Mouse (Mus musculus) heart, adult 9 months (tissue): ENCODE data around the gene Cxcr6.

ENCODE experiments used
- DNase-seq, 2 experiments: peaks; one replicate each; pipeline ENCODE4 v3.0.0; 2022; ENCODE audit warnings: low spot score in 2 of 2

The Cxcr6 gene

DNA sequence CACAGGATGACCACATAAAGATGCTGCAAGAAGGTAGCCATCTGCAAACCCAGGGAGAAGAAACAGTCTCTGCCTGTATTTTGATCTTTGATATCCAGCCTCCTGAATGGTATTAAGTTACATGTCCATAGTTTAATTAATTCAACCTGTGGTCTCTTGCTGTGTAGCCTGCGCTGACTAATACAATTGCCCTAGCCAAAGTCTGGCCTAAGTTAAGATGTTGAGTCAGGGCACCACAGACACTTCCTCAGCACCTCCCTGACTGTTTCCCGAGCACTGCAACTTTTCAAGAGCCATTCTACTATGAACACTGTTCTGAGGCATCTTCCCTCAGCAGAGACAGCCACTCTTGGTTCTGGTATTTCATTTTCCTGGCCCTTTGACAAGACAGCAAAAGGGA, 12.3 kb downstream of the Cxcr6 start:
- DNase-seq = no peak

DNA sequence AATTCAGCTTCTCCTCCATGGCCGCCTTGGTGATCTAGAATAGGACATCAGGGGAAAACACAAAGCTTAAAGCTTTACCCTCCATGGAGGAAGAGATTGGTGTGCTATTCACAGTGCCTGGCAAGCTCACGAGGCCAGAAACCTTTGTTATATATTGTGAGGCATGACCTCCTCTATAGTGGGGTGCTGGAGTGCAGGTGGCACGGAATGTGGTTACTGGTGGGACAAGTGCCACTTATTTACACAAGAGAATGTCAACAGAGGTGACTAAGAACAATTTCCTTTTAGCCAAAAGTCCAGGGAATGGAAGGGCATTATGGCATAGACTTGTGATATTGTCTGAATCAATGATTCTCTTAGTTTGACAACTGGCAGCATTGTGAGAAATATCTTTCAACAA, 20.4 kb downstream of the Cxcr6 start:
- DNase-seq = no peak

DNA sequence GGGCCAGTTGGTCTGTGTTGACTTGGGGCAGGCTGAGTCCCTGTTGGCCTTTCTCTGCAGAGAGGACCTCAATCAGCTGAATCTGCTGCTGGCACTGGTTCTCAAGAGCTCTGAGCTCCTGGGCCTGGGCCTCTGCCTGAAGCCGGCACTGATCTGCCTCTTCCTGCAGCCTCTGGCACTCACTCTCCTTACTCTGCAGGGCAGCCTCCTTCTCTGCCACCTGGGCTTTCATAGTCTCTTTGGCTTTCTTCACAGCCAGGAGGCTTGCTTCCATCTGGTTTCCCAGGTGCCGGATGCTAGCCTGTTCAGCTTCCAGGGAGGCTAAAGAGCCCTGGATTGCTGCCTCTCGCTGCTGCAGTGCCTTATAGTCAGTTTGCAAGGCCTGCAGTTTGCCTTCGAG, 22.6 kb downstream of the Cxcr6 start:
- no peak for DNase-seq

DNA sequence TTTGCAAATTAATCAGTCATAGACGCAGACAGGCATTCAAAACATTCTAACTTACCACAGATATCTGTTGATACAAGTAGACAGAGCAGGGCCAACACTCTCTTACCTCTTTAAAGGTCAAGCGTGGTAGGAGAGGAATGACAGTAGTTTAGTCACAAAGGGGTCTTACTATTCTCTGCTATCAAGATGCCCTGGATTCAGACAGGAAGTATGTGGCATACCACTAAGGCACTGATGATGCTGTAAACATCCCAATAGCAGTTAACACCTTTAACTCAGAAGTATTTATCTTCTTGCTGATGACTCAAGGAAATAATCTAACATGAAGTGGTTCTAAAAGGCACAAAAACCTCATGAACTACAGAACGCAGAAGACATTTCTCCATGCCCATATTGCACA, 29.6 kb downstream of the Cxcr6 start:
- DNase-seq = no peak

DNA sequence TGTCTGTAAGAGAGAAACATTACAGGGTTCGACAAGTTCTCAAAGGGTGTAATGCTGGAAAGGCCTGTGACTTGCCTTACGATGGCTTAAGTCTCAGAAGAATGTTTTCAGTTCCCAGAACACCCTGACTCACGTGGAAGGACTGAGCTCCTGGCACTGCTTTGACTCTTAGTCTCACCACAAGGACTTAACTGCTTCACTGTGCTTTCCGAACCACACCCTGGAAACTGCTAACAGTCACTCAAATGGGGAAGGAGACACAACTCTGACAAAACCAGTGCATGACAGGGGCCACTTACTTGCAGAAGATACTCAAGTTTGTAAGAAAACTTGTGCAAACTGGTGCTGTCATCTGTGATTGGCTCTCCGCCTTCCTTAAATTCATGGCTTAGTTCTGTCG, 34.0 kb downstream of the Cxcr6 start:
- DNase-seq = no peak

DNA sequence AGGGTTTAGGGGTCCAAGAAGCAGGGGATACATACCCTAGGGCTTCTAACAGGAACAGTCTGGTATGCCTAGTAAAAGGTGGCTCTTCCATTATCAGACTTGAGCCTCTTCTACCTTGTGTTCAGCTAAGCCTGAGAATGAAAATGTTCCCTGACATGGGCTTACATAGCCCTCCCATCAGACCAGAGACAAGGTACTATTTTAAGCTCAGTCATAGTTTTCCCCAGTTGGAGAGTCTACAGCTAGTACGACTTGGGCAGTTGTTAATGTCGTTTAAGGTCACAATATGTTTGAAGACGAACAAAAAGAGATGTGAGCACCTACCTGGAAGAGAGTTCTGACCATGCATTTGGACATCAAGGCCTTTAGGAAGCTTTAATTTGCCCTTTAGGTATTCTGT, 38.2 kb downstream of the Cxcr6 start:
- peak in 1 of 2 experiments; percentile 36 for DNase-seq

DNA sequence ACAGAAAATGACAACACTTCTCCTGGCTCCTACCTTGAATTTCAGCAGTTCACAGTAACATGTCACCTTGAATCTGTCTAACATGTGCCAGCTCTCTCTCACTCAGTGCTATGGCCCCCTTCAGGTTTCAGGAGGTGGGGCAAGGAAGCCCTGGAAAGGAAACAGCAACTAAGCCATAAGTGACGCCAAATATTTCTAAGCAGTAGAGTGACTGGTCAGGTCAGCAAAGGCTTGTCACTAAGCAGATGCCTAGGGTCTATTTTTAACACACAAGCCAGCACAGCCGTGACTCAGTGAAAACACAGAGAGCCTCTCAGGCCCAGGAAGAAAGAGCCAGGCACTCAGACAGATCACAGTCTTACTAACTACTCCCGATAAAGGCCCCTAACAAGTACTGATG, 38.8 kb downstream of the Cxcr6 start:
- peak; percentile 73 to 76 for DNase-seq

DNA sequence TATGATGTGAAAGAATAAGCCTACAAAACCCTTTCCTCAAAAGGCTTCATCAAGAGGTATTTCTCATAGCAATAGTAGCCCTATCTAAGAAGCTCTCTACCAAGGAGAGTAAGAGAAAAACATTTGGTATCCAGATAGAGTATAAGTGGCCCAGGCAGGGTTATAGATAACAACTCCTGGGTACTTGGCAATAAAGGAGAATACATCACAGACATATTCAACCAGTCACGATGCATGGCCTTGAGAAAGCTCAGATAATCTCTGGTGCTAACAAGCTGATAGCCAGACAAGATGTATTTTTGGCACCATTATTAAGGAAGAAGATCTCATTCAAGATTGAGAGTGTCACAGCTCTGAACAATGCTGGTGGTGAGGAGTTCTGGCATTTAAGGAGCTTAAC, 40.2 kb downstream of the Cxcr6 start:
- DNase-seq = no peak

DNA sequence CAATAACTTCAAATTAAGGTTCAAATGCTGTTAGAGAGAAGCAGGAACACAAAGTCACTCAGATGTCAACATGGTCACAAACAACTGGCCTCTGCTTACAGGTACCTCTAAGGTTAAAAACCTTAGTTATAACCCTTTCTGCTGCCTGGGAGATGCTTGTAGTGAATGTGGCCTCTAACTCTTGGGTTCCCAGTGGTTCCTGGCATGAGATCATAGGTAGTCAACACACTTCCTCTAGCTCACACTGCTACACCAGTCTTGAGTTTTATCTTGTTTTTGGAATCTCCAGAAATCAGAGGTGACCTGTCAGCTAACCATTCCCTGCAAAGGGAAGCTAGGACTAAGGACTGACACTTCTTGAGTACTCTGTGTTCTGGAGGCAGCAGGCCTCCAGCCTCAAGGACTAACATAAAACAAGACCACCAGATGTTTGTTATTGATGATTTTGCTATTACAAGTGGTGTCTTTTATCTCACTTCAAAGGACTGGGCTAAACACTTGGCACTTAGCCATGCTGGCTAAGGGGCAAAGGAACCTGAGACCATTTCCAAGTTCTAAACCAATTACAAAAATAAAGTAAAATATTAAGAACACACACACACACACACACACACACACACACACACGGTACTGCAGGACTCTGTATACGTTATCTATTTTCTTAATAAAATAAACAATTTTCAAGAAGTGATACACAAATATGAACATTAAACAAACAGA, 43.9 kb downstream of the Cxcr6 start:
- DNase-seq = peak in 1 of 2 experiments; percentile 14

DNA sequence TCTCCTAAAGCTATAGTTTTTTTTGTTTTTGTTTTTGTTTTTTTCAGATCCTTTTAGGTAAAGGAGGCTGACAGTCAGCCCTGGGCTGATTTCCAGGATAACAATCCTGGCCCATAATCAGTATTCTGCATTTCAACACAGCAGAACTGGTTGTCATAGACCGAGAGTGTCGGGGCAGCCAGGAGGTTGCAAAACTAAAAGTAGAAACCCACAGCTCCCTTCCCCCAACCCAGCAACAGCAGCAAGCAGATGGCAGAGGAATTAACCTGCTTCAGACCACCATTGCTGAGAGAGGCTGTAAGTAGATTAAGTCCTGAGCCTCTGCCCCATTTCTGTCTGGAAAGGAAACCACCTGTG, 44.4 kb downstream of the Cxcr6 start:
- DNase-seq = peak; percentile 37 to 60

DNA sequence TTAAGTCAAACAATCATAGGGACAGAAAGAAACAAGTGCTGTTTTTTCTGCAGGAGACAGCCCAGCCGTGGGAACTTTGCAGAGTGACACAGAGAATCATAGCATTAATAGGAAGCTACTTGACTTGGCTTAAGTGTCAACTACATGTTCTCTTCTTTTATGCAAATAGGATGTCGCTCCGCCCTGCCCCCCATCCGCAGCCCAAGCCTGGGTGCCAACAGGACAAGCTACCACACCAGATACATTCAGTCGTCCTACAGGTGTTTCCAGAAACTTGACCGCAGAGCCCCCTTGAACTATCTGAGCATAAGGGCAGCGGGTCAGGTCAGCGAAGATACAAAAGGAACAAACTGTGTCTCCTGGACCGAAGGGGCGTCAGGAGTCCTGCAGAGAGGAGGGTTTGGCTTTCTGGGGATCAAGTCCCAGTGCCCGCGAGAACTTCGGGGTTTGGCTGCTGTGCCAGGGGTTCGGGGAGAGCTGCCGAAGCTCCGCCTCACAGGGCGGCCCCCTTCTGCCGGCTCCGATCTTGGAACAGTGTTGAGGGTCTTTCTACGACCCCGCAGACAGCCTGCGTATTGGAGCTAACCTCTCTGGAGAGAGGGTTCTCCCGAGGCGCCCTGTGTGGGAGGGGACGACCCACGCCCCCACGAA, 44.9 kb downstream of the Cxcr6 start:
- peak; percentile 59 for DNase-seq

DNA sequence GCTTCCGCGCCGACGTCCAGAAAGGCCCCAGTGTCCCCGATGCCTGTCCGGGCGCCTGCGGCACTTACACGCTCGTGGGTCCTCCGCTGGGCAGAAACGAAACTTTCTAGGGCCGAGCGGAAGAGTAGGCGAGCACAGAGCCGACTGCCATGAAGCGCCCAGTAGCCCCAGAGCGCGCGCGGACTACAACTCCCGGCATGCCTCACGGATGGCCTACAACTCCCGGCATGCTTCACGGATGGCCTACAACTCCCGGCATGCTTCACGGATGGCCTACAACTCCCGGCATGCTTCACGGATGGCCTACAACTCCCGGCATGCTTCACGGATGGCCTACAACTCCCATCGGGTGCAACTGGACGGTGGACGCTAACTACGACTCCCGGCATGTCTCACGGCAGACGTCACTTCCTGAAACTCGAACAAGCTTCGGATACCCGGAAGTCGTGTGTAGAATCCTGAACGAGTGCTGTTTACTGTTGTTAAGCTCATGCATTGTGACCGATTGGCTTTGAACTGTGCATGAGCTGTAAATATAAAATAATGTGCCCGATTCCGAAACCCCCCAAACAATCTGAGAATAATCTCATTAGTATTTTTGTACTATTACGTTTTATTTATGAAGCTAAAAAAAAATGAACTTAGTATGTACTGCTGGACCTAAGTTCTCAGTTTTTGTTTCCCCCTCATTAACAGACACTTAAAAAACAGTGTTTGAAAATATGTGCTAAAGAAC, 45.6 kb downstream of the Cxcr6 start, which contains the start of gene Fyco1:
TSS of gene Fyco1 (minus strand) at position 187 of the 736 bp plus-strand sequence.
- DNase-seq = peak; percentile 96 to 98

DNA sequence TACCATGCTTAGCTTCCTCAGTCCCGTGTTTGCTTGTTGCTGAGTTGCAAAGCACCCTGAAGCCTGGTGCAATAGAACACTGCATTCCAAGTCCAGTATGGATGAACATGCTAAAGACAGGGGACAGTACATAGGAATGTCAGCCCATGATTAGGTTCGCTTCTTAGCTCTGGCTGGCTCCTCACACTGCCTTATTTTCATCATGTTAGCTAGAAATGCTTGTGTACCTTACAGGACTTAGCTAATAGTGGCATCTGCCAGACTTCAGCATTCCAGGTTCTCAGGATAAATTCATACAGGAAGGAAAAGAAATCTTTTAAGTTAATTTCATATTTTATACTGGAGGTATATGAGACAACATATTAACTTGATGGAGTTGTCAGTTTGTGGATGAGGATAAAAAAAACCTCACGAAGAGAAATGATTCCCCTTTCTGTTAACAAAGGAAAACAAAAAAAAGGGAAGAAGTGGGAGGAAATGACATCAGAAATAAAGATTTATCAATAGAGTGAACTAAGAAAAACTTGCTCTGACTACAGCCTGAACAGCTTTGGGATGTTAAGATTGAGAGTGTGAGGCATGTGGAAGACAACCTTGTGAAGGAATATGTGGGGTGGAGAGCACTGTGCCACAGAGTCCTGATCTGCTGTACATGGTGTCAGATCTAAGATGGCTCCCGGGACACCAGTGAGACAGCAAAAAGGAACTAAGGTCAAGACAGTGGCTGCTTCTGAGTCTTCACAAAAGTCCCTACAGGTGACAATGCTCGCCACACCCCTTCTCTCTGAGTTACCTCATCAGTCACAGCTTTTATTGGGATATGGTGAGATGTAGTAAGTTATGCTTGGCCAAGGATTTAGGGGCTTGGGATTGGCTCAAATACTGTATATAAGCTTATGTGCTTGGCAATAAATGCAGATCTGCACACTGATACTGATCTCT, 46.4 kb downstream of the Cxcr6 start:
- DNase-seq = no peak

DNA sequence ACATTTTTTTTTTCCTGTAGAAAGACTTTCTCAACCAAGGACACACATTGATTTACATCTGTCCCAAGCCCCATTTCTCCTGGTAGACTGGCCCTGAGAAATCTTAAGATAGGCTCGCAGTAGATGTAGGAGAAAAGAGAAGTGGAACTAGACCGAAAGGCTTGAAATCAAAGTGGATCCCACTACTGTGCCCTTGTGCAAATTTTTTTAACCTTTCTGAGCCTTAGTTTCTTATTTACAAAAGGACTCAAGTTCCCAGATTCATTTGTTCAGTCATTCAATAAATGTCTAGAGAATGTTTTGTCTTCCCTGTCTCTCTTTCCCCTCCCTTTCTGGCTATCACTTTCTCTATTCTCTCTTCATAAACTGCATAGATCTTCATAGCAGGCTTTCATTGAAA, 50.6 kb downstream of the Cxcr6 start:
- no peak for DNase-seq
